Mouse (Mus musculus) heart, embryonic 12.5 days (tissue): ENCODE measurements at regions not wholly inside any gene's neighbourhood (a gene's known extent, or its start where the extent isn't known, plus 50 kb on each side); places are given as distances from the start of the nearest gene placed in this dataset.

Experiments used
- ATAC-seq: fragments of 200-750 bp; cut with Nextera tagmentation; 2 replicates; pipeline ENCODE4 v1.8.0; 2017; ENCODE audit warnings: moderate TSS enrichment, moderate library complexity; ENCODE audit not compliant: insufficient number of reproducible peaks, low FRiP score
- H3K27ac ChIP-seq: fragments of 300-500 bp; sonication (generic); 2 replicates; pipeline ENCODE4 v1.5.1; 2016; ENCODE audit warnings: mild to moderate bottlenecking, moderate library complexity; ENCODE audit not compliant: poor library complexity, severe bottlenecking
- H3K27me3 ChIP-seq: fragments of 300-500 bp; sonication (generic); replicated peaks from 2 replicates; pipeline ENCODE4 v1.6.1; 2016; ENCODE audit warnings: mild to moderate bottlenecking, moderate library complexity
- H3K36me3 ChIP-seq: fragments of 300-500 bp; sonication (generic); 2 replicates; pipeline ENCODE4 v1.6.1; 2016; ENCODE audit warnings: mild to moderate bottlenecking, moderate library complexity
- H3K4me1 ChIP-seq: fragments of 300-500 bp; sonication (generic); replicated peaks from 2 replicates; pipeline ENCODE4 v1.6.1; 2016; ENCODE audit warnings: mild to moderate bottlenecking
- H3K4me2 ChIP-seq: fragments of 300-500 bp; sonication (generic); 2 replicates; pipeline ENCODE4 v1.6.1; 2016; ENCODE audit warnings: mild to moderate bottlenecking, moderate library complexity
- H3K4me3 ChIP-seq: fragments of 300-500 bp; sonication (generic); 2 replicates; pipeline ENCODE4 v1.5.1; 2016; ENCODE audit warnings: mild to moderate bottlenecking
- H3K9ac ChIP-seq: fragments of 300-500 bp; sonication (generic); 2 replicates; pipeline ENCODE4 v1.6.1; 2016; ENCODE audit warnings: mild to moderate bottlenecking, moderate library complexity
- H3K9me3 ChIP-seq: fragments of 300-500 bp; sonication (generic); replicated peaks from 2 replicates; pipeline ENCODE4 v1.6.1; 2016; ENCODE audit warnings: mild to moderate bottlenecking, moderate library complexity
- WGBS: fragments of 180-500 bp; shearing (Covaris S2); methylation state at CpG from one replicate; pipeline ENCODE4 v1.1.7; 2016; 5-methylcytosine and 5-hydroxymethylcytosine counted together

GRCm38 (mm10) chr11:7439276-7439675, 225.6 kb upstream of the Igfbp3 start:
- no peaks in the 10 kb centered on the region for H3K9me3 ChIP-seq
- H3K9ac ChIP-seq, result no peak overlapping the region
- H3K4me1 ChIP-seq, result 0 out of 2 replicates have a peak, but pooled peaks cover 4% of the 10 kb centered on the region
- H3K4me2 ChIP-seq, result no peak overlapping the region
- no peaks in the 10 kb centered on the region for H3K27me3 ChIP-seq
- no peak for ATAC-seq
- H3K36me3 ChIP-seq, result no peaks in the 10 kb centered on the region
- 35% methylated on average over 3 of the region's 3 CpGs for WGBS
- H3K4me3 ChIP-seq, result no peak overlapping the region
- no peak overlapping the region for H3K27ac ChIP-seq

DNA sequence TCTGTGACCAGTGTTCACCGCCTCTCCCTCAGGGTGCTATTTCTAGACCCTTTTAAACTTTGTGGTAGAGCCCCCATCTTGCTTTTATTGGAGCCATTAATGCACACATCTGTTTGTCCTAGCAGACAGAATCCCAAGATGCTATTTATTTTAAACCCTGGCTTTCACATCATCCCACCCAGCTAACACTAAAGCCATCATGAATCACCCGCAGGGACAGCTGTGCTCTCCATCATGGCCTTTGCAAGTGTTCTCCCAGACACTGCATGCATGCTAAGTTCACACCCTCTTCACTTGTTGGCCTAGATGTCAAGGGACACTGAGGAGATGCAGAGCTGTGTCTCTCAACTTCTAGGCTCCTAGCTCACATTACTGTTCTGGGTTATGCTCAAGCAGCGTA, 220.9 kb upstream of the Igfbp3 start:
- no peak overlapping the region for H3K27ac ChIP-seq
- WGBS, result 88% methylated on average over 3 of the region's 3 CpGs
- no peaks in the 10 kb centered on the region for H3K27me3 ChIP-seq
- no peak for ATAC-seq
- H3K9ac ChIP-seq, result no peak overlapping the region
- H3K4me1 ChIP-seq, result 0 out of 2 replicates have a peak, but pooled peaks cover 4% of the 10 kb centered on the region
- no peak overlapping the region for H3K4me2 ChIP-seq
- H3K36me3 ChIP-seq, result no peaks in the 10 kb centered on the region
- H3K9me3 ChIP-seq, result no peaks in the 10 kb centered on the region
- H3K4me3 ChIP-seq, result no peak overlapping the region

DNA sequence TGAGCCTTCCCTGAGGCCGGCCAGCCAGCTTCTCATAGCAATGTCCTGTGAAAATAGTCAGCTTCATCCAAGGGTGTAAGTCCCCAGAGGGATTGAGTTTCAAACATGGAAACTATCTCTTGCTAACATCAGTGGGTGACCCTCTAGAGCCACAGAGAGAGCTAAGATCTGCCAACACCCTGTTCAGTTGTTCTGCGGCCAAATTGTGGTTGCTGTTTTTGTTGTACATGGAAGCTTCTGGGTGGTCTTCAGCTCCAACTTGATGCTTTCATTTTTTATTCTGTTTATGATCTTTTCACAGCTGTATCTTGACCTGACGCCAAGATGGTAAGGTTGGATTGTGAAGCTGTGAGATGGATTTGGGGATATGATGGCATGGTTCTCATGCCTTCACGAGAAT, 214.0 kb upstream of the Igfbp3 start:
- no peak overlapping the region for H3K4me2 ChIP-seq
- ATAC-seq, result no peak

GRCm38 (mm10) chr11:7425233-7425632, 211.5 kb upstream of the Igfbp3 start:
- no peak overlapping the region for H3K4me2 ChIP-seq
- no peaks in the 10 kb centered on the region for H3K27me3 ChIP-seq
- H3K27ac ChIP-seq, result no peak overlapping the region
- no peaks in the 10 kb centered on the region for H3K36me3 ChIP-seq
- H3K4me3 ChIP-seq, result no peak overlapping the region
- ATAC-seq, result no peak
- no peak overlapping the region for H3K9ac ChIP-seq
- H3K9me3 ChIP-seq, result no peaks in the 10 kb centered on the region
- peaks cover 12% of the 10 kb centered on the region for H3K4me1 ChIP-seq
- 90% methylated on average over 1 of the region's 1 CpGs for WGBS

More for the DNA sequence above, 214.0 kb upstream of the Igfbp3 start:
- H3K9ac ChIP-seq, result no peak overlapping the region
- no peaks in the 10 kb centered on the region for H3K9me3 ChIP-seq
- no peak overlapping the region for H3K27ac ChIP-seq
- H3K4me1 ChIP-seq, result peaks cover 12% of the 10 kb centered on the region
- H3K27me3 ChIP-seq, result no peaks in the 10 kb centered on the region
- H3K4me3 ChIP-seq, result no peak overlapping the region
- WGBS, result 88% methylated on average over 4 of the region's 4 CpGs
- H3K36me3 ChIP-seq, result no peaks in the 10 kb centered on the region

- Histone ChIP-seq H3K27ac (no peak overlapping the region), H3K9ac (no peak overlapping the region), H3K4me3 (no peak overlapping the region), H3K9me3 (no peaks in the 10 kb centered on the region), H3K36me3 (no peaks in the 10 kb centered on the region), H3K4me1 (peaks cover 12% of the 10 kb centered on the region), H3K27me3 (no peaks in the 10 kb centered on the region), H3K4me2 (no peak overlapping the region)
- no peak for ATAC-seq
- WGBS, result 50% methylated on average over 5 of the region's 5 CpGs
Observed at GRCm38 (mm10) chr11:7424082-7424471, 210.4 kb upstream of the Igfbp3 start.

- H3K9me3 ChIP-seq, result no peaks in the 10 kb centered on the region
- ATAC-seq, result peak; percentile 88
- H3K4me3 ChIP-seq, result no peak overlapping the region
- peaks cover 12% of the 10 kb centered on the region for H3K4me1 ChIP-seq
- H3K27ac ChIP-seq, result no peak overlapping the region
- H3K4me2 ChIP-seq, result peak overlapping the region; percentile 54
- WGBS, result 16% methylated on average over 13 of the region's 13 CpGs
- no peak overlapping the region for H3K9ac ChIP-seq
- no peaks in the 10 kb centered on the region for H3K36me3 ChIP-seq
- H3K27me3 ChIP-seq, result no peaks in the 10 kb centered on the region
Observed at GRCm38 (mm10) chr11:7423276-7424081, 209.8 kb upstream of the Igfbp3 start.

DNA sequence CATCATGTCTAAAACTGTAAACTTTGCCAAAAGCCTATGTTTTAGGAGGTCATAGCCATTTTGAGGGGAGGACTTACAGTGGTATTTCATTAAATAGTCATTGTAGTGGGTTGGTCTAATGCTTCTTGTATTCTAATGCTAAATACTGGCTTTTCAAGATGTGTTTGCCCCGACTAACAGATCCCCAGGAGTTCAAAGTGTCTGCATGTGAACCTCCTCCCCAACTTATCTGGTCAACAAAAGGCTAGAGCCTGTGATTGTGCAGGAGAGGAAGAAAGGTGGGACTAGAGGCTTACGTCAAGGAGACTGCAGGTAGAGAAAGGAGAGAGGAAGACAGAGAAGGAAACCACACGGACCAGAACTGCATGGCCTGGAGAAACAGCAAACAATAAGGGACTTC, 198.9 kb upstream of the Igfbp3 start:
- 69% methylated on average over 3 of the region's 3 CpGs for WGBS
- no peak overlapping the region for H3K4me2 ChIP-seq
- no peak overlapping the region for H3K4me3 ChIP-seq
- H3K27me3 ChIP-seq, result no peaks in the 10 kb centered on the region
- H3K36me3 ChIP-seq, result no peaks in the 10 kb centered on the region
- no peak overlapping the region for H3K27ac ChIP-seq
- H3K4me1 ChIP-seq, result no peaks in the 10 kb centered on the region
- H3K9ac ChIP-seq, result no peak overlapping the region
- peaks cover 6% of the 10 kb centered on the region; the same call in 1 of the 2 replicates for H3K9me3 ChIP-seq
- ATAC-seq, result no peak

DNA sequence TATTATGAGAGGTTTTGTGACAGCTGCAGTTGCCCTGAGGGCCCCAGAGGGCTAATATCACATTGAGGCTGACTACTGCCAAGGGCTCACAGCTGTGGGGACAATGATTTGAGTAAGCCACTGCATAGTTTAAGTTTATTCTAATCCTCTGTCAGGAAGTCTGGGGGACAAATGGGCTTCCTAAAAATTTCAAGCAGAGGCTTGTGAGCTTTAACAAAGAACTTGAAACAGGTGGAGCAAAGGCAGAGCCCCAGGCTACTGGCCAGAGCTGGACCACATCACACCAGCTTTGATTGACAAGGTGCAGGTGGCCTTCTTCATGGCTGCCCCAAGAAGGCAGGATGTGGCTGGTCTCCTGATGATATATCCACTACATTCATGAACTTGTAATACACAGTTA, 195.3 kb upstream of the Igfbp3 start:
- Histone ChIP-seq H3K36me3 (no peaks in the 10 kb centered on the region), H3K9ac (no peak overlapping the region), H3K4me3 (no peak overlapping the region), H3K27me3 (no peaks in the 10 kb centered on the region), H3K27ac (no peak overlapping the region), H3K4me2 (no peak overlapping the region), H3K4me1 (no peaks in the 10 kb centered on the region), H3K9me3 (peaks cover 6% of the 10 kb centered on the region; the same call in 1 of the 2 replicates)
- ATAC-seq, result no peak

- Histone ChIP-seq H3K36me3 (no peaks in the 10 kb centered on the region), H3K27me3 (no peaks in the 10 kb centered on the region), H3K4me1 (no peaks in the 10 kb centered on the region), H3K9ac (no peak overlapping the region), H3K4me2 (no peak overlapping the region), H3K4me3 (no peak overlapping the region), H3K9me3 (no peaks in the 10 kb centered on the region; the same call in 1 of the 2 replicates), H3K27ac (no peak overlapping the region)
- no peak for ATAC-seq
- 85% methylated on average over 4 of the region's 4 CpGs for WGBS
Observed at GRCm38 (mm10) chr11:7404666-7405065, 190.9 kb upstream of the Igfbp3 start.

DNA sequence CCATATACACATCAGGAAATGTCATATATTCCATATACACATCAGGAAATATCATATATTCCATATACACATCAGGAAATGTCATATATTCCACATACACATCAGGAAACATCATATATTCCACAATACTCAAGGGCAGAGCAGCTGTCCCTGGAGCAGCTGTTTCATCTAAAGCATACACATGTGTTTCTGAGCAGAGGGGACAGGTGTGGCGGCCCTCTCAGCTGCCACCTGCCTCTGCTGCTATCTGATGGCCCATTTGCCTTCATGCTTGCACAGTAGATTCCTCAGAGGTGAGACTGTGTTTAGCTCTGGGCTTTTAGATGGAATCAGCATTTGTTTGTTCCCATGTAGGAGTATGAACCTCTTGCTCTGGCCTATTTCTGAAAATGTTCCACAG, 158.1 kb upstream of the Igfbp3 start:
- Histone ChIP-seq H3K4me2 (no peak overlapping the region), H3K27ac (no peak overlapping the region), H3K4me1 (no peaks in the 10 kb centered on the region), H3K4me3 (no peak overlapping the region), H3K9ac (no peak overlapping the region), H3K27me3 (no peaks in the 10 kb centered on the region), H3K36me3 (no peaks in the 10 kb centered on the region), H3K9me3 (no peaks in the 10 kb centered on the region)
- WGBS, result 70% methylated on average over 1 of the region's 1 CpGs
- no peak for ATAC-seq

DNA sequence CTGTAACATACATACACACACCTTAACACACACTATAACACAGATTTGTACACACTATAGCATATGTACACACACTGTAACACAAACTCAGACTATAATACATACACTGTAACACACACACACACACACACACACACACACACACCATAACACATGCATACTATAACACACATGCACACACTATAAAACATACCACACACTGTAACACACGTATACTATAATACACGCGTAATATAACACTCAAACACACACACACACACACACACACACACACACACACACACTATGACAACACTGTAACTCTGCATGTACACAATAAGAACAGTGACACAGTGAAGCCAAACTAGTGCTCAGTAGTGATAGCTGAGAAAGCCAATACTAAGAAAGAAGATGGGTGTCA, 147.7 kb upstream of the Igfbp3 start:
- Histone ChIP-seq H3K36me3 (no peaks in the 10 kb centered on the region), H3K27ac (no peak overlapping the region), H3K27me3 (no peaks in the 10 kb centered on the region), H3K4me3 (no peak overlapping the region), H3K4me1 (no peaks in the 10 kb centered on the region), H3K9ac (no peak overlapping the region), H3K9me3 (no peaks in the 10 kb centered on the region), H3K4me2 (no peak overlapping the region)
- 93% methylated on average over 3 of the region's 3 CpGs for WGBS
- no peak for ATAC-seq

GRCm38 (mm10) chr11:7348601-7349000, 134.9 kb upstream of the Igfbp3 start:
- H3K9me3 ChIP-seq, result no peaks in the 10 kb centered on the region
- ATAC-seq, result no peak
- no peaks in the 10 kb centered on the region for H3K36me3 ChIP-seq
- H3K27me3 ChIP-seq, result no peaks in the 10 kb centered on the region
- H3K27ac ChIP-seq, result no peak overlapping the region
- no peaks in the 10 kb centered on the region for H3K4me1 ChIP-seq
- H3K4me3 ChIP-seq, result no peak overlapping the region
- 62% methylated on average over 1 of the region's 1 CpGs for WGBS
- no peak overlapping the region for H3K9ac ChIP-seq
- no peak overlapping the region for H3K4me2 ChIP-seq
